Mouse (Mus musculus) hindbrain, embryonic 13.5 days (tissue): ENCODE results near the gene Fntb. TPM values are rescaled to one million over a fixed set of nuclear protein-coding genes. Genes with fewer than 3 reads are reported as not detected.

Experiments
- ATAC-seq: fragments of 200-750 bp; cut with Nextera tagmentation; 2 replicates; pipeline ENCODE4 v1.8.0; 2017; ENCODE audit warnings: moderate TSS enrichment; ENCODE audit not compliant: low FRiP score
- H3K27ac ChIP-seq: fragments of 300-500 bp; sonication (generic); 2 replicates; pipeline ENCODE4 v1.5.1; 2015; ENCODE audit warnings: inconsistent platforms, mild to moderate bottlenecking, moderate library complexity
- H3K27me3 ChIP-seq: fragments of 300-500 bp; sonication (generic); 2 replicates; pipeline ENCODE4 v1.6.1; 2015; ENCODE audit warnings: mild to moderate bottlenecking, inconsistent platforms
- H3K36me3 ChIP-seq: fragments of 300-500 bp; sonication (generic); 2 replicates; pipeline ENCODE4 v1.6.1; 2015; ENCODE audit warnings: mild to moderate bottlenecking, inconsistent platforms
- H3K4me1 ChIP-seq: fragments of 300-500 bp; sonication (generic); replicated peaks from 2 replicates; pipeline ENCODE4 v1.6.1; 2015; ENCODE audit warnings: inconsistent platforms
- H3K4me2 ChIP-seq: fragments of 300-500 bp; sonication (generic); 2 replicates; pipeline ENCODE4 v1.6.1; 2015; ENCODE audit warnings: inconsistent platforms, mild to moderate bottlenecking, moderate library complexity
- H3K4me3 ChIP-seq: fragments of 300-500 bp; sonication (generic); 2 replicates; pipeline ENCODE4 v1.5.1; 2015; ENCODE audit warnings: mild to moderate bottlenecking, inconsistent platforms
- H3K9ac ChIP-seq: fragments of 300-500 bp; sonication (generic); 2 replicates; pipeline ENCODE4 v1.6.1; 2015; ENCODE audit warnings: mild to moderate bottlenecking, inconsistent platforms
- H3K9me3 ChIP-seq: fragments of 300-500 bp; sonication (generic); 2 replicates; pipeline ENCODE4 v1.6.1; 2016; ENCODE audit warnings: inconsistent platforms
- WGBS: fragments of 180-500 bp; shearing (Covaris S2); methylation state at CpG from one replicate; pipeline ENCODE4 v1.1.7; 2015; 5-methylcytosine and 5-hydroxymethylcytosine counted together
- polyA plus RNA-seq: library from polyadenylated mRNA; unstranded; fragments of >200 nt; fragmentation: Nextera tagmentation; extraction: Ambion mirVana; gene quantifications from 2 replicates; pipeline ENCODE4 v1.2.1, GENCODE M21; 2015

Fntb gene
- polyA plus RNA-seq, 1 experiment from 2014 or later: 33.3 TPM

DNA sequence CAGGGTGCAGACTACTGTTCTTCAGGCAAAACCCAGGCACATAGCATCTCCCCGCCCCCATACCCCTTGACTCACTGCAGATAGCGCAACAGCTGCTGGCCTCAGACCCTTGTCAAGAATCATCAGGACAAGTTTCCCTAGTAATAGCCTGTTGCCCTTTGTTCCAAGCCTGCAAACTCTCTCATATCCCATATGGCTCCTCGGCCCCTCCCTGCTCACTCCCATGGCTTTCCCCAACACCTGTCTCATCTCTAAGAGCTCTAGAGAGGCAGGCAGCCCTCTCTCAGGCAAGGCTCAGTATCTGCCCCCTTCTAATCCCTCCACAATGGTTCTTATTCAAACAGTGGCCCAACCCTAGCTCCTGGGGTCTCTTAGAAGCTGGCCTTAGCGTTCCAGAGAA lies 55.2 kb downstream of the Fntb start:
- Histone ChIP-seq H3K4me3 (peak overlapping the region; percentile 72), H3K36me3 (no peaks in the 10 kb centered on the region), H3K27ac (no peak overlapping the region; the same call in 1 of the 2 replicates), H3K9me3 (no peaks in the 10 kb centered on the region), H3K4me1 (peaks cover 52% of the 10 kb centered on the region), H3K4me2 (peak overlapping the region; percentile 72), H3K9ac (peak overlapping the region; percentile 93), H3K27me3 (peaks cover 30% of the 10 kb centered on the region)
- ATAC-seq: no peak
- 55% methylated on average over 4 of the region's 4 CpGs for WGBS

DNA sequence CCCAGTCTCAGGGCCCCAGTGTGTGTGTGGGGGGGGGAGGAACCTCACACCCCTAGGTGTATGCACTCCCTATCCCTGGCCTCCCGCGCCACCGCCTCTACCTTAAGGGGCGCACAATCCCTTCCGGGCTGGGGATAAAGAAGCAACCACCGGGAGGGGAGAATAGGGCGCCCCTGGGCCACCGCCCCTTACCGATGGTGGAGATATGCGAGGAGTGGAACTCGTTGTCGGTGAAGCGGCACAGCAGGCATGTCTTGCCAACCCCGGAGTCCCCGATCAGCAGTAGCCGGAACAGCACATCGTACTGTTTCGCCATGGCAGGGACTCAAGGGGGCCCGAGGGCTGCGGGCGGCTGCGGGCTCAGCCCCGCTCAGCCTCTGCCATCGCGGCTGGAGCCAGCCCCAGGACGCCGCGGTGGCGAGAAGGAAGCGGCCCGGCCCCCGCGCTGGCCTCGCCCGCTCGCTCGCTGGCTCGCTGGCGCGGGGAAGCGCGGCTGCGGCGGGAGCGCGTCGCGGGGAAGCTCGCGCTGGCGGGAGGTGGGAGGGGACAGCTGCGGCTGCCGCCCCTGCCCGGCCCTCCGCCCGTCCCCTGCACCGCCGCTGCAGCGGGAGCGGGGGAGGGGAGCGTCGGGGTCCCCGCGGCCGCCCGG lies 56.7 kb downstream of the Fntb start:
- Histone ChIP-seq H3K4me1 (peaks cover 49% of the 10 kb centered on the region), H3K4me3 (peak overlapping the region; percentile 72), H3K9me3 (no peaks in the 10 kb centered on the region), H3K27ac (peak overlapping the region; percentile 90), H3K27me3 (peaks cover 30% of the 10 kb centered on the region), H3K9ac (peak overlapping the region; percentile 93), H3K36me3 (no peaks in the 10 kb centered on the region), H3K4me2 (peak overlapping the region; percentile 72)
- peak; percentile 76 for ATAC-seq
- under 1% methylated on average over 57 of the region's 66 CpGs for WGBS

DNA sequence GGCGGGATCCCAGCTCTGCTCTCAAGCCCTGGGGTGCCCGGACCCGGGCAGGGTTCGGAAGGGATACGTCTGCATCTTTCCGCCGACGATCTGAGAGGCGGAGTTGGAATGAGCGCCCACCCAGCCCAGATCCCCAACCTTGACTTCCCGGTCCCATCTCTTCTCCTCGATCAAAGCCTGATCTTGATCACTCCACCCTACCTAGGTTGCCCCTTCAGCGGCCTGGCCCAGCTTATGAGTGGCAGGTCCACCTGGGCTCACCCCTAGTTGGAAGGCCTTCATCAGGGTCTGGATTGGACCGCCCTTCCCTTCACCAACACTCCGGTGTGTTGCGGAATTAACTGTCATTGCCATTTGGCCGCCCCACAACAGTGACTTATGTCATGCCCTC lies 57.3 kb downstream of the Fntb start, which contains the start of gene Rab15:
Rab15 (minus strand) TSS at position 258 of the 391 bp plus-strand sequence.
- Histone ChIP-seq H3K27ac (peak within 1 kb of the TSS; percentile 90), H3K9me3 (no peaks in the 10 kb centered on the region), H3K4me3 (peak within 1 kb of the TSS; percentile 72), H3K27me3 (peaks cover 30% of the 10 kb centered on the region), H3K4me1 (peaks cover 44% of the 10 kb centered on the region), H3K9ac (peak within 1 kb of the TSS; percentile 93), H3K4me2 (peak within 1 kb of the TSS; percentile 72), H3K36me3 (no peaks in the 10 kb centered on the region)
- no peak; the same call in none of the 2 replicates for ATAC-seq
- WGBS: 3% methylated on average over 16 of the region's 17 CpGs

DNA sequence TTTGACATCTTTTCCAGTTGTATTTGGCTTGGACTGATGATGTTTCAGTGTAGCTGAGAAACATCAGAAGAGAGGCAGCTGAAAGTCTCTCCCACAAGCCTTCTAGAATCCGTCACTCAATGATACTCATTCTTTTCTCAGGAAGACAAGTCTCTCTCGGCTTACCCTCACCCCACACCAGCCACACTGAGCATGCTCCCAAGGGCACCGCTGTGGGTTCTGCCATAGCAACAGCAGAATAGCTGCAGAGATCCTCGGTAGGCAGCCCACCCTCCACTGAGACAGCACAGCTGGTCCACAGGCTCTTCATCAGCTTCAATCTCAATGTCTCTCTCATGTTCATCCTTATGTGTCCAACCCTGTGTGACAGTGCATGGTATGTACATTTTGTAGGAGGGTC lies 59.9 kb downstream of the Fntb start:
- H3K4me3 ChIP-seq: no peak overlapping the region
- H3K36me3 ChIP-seq: no peaks in the 10 kb centered on the region
- no peak overlapping the region for H3K9ac ChIP-seq
- no peak overlapping the region for H3K27ac ChIP-seq
- peaks cover 20% of the 10 kb centered on the region for H3K4me1 ChIP-seq
- H3K9me3 ChIP-seq: no peaks in the 10 kb centered on the region
- ATAC-seq: no peak
- 59% methylated on average over 4 of the region's 4 CpGs for WGBS
- H3K4me2 ChIP-seq: no peak overlapping the region
- H3K27me3 ChIP-seq: peaks cover 26% of the 10 kb centered on the region

DNA sequence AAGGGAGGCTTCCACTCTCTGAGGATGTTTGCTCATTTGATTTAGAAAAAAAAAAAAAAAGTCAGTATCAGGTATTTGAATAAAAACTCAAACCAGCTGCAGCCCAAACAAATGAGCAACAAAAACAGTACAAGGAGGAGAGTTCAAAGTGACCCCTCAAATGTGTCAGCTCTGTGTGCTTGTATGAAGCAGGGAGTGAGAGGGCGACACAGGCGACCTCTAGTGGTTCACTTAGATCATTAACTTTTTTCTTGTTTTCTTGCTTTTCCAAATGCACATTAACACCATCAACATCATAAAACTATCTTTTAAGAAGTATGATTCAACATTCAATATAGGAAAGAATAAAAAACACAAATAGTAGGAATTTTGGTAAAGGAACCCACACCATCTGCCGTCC lies 67.3 kb downstream of the Fntb start:
- H3K27ac ChIP-seq: no peak overlapping the region
- 10% methylated on average over 3 of the region's 3 CpGs for WGBS
- no peaks in the 10 kb centered on the region for H3K9me3 ChIP-seq
- no peak overlapping the region for H3K9ac ChIP-seq
- H3K4me2 ChIP-seq: no peak overlapping the region
- no peak for ATAC-seq
- peaks cover 11% of the 10 kb centered on the region; the same call in 1 of the 2 replicates for H3K27me3 ChIP-seq
- no peaks in the 10 kb centered on the region for H3K4me1 ChIP-seq
- no peaks in the 10 kb centered on the region for H3K36me3 ChIP-seq
- no peak overlapping the region for H3K4me3 ChIP-seq

DNA sequence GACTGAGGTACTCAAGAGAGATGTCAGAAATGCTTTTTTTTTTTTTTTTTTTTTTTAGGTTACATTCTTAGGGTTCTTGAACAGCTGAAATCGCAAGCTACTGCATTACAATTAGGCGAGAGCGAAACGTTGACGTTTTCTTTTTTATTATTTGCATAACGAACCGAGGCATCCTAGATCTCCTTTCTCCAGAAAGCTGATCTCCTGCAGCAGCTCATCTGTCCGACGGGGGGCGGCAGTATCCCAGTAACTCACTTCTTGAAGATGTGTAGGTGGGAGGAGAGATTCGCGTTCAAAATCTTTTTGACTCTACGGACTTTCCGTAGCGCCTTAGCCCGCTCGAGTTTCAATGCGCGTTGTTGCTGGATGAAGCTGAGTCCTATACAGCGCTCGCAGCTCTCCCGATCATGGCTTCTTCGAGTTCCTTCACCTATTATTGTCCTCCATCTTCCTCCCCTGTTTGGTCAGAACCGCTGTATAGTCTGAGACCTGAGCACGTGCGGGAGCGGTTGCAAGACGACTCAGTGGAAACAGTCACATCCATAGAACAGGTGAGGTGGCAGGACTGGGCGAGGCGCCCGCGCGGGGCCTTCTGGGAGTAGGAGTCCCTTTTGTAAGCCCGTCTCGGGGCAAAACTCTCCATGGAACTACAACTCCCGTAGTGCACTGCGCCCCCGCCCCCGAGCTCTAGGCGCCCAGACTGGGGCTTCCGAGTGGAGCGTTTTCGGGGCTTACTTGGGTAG lies 71.9 kb downstream of the Fntb start:
- Histone ChIP-seq H3K9me3 (no peaks in the 10 kb centered on the region), H3K27ac (peak overlapping the region; percentile 85), H3K4me1 (peaks cover 12% of the 10 kb centered on the region), H3K4me2 (peak overlapping the region; percentile 70), H3K9ac (peak overlapping the region; percentile 79), H3K27me3 (peaks cover 11% of the 10 kb centered on the region; the same call in 1 of the 2 replicates), H3K4me3 (peak overlapping the region; percentile 62), H3K36me3 (peaks cover 2% of the 10 kb centered on the region; the same call in 1 of the 2 replicates)
- WGBS: under 1% methylated on average over 43 of the region's 43 CpGs
- ATAC-seq: peak; percentile 99

DNA sequence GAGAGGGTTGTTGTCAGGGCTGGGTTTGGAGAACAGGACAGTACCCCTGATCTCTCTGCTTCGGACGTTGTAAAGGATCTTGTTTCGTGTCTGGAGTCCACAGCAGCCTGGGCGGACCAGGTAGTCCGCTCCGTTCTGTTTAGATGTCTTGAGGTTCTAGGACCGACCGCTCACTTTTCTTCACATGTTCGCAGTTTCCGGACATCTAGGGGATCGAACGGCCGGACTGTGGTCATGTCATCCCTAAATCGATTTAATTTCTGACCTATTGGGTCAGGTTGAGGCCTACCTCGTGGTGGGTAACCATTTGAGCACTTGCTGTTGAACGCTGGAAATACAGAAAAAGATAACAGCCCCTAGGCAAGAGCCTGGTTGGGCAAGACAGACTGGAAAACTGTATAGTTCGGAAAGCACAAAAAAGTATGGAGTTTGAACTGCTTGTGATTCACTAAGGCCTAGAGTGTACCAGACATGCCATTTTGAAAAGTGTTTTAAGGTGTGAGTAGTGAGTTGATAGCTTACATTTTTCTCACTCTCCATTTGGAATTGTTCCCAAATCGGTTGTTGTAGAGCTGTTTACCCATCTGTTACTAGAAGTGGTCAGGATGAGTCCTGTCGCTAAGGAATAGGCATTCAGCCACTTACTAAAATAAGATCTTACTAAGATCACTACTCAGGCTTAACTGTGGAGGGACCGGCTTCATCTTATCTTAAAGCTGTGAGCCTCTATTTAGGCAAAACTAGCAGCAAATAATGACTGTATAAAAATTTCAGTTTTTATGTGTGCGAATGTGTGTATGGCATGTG lies 72.7 kb downstream of the Fntb start:
- WGBS: 13% methylated on average over 21 of the region's 21 CpGs
- no peak for ATAC-seq
- Histone ChIP-seq H3K9ac (peak overlapping the region; percentile 79), H3K4me1 (peaks cover 12% of the 10 kb centered on the region), H3K27me3 (peaks cover 11% of the 10 kb centered on the region; the same call in 1 of the 2 replicates), H3K9me3 (no peaks in the 10 kb centered on the region), H3K36me3 (peaks cover 2% of the 10 kb centered on the region; the same call in 1 of the 2 replicates), H3K4me3 (peak overlapping the region; percentile 62), H3K27ac (peak overlapping the region; percentile 85), H3K4me2 (peak overlapping the region; percentile 70)

DNA sequence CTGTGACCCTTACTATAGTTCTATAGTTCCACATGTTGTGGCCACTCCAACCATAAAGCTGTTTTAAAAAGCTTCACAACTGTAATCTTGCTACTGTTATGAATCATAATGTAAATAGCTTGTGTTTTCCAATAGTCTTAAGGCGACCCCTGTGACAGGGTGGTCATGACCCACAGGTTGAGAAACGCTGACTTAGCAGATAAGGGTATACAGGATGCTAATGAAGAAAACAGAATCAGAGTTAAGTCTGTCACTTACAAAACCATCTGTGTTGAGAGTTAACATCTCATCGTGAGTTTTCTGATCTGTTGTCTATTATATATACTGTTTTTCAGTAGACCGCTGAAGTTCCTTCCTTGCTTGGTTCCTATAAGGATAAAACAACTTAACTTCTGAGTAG lies 73.9 kb downstream of the Fntb start:
- Histone ChIP-seq H3K27me3 (0 out of 2 replicates have a peak, but pooled peaks cover 5% of the 10 kb centered on the region), H3K4me1 (peaks cover 12% of the 10 kb centered on the region), H3K4me3 (no peak overlapping the region), H3K9ac (no peak overlapping the region), H3K36me3 (peaks cover 2% of the 10 kb centered on the region; the same call in 1 of the 2 replicates), H3K9me3 (no peaks in the 10 kb centered on the region), H3K4me2 (no peak overlapping the region), H3K27ac (no peak overlapping the region)
- WGBS: 95% methylated on average over 4 of the region's 4 CpGs
- ATAC-seq: no peak

DNA sequence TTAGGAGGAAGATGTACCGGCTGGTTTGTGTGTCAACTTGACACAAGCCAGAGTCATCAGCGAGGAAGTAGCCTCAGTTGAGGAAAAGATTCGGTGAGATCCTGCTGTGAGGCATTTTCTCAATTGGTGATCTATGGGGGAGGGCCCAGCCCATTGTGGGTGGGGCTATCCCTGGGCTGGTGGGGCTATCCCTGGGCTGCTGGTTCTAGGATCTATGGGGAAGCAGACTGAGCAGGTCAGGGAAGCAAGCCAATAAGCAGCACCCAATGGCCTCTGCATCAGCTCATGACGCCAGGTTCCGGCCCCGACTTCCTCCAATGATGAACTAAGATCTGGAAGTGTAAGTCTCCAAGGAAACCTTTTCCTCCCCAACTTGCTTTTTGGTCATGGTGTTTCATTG lies 74.7 kb downstream of the Fntb start:
- WGBS: 86% methylated on average over 6 of the region's 6 CpGs
- H3K36me3 ChIP-seq: peaks cover 2% of the 10 kb centered on the region; the same call in 1 of the 2 replicates
- H3K4me1 ChIP-seq: peaks cover 12% of the 10 kb centered on the region
- ATAC-seq: no peak
- H3K27me3 ChIP-seq: 0 out of 2 replicates have a peak, but pooled peaks cover 5% of the 10 kb centered on the region
- no peaks in the 10 kb centered on the region for H3K9me3 ChIP-seq
- H3K9ac ChIP-seq: no peak overlapping the region
- H3K4me3 ChIP-seq: no peak overlapping the region
- no peak overlapping the region for H3K27ac ChIP-seq
- H3K4me2 ChIP-seq: no peak overlapping the region

DNA sequence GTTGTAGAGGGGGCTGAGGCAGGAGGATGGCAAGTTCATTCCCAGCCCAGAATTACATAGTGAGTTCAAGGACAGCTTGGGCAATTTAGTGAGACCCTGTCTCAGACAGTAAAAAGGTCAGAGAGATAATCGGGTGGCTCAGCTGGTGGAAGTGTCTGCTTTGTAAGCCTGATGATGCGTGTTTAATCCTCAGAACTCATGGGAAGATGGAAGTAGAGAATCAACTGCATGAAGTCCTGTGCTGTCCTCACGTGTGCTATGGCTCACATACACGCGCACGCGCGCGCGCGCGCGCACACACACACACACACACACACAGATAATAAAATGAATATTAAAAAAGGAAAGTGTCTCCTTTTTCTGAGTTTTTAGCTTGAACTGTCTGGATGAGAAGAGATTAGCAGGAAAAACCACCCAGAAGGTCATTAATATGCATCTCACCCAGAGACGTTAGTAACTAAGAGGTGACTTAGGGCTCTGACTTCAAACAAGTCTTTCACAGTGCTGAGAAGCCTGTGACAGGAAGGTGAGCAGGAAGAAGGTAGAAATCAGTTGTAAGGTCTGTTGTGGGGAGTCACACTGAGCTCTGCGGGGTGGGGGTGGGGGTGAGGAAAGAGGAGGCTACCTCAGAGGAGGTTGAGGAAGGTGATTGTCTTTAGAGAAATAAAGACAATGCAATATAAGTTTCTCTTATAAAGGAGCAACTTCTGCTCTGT lies 79.1 kb downstream of the Fntb start:
- Histone ChIP-seq H3K9me3 (no peaks in the 10 kb centered on the region), H3K9ac (no peak overlapping the region), H3K4me1 (no peaks in the 10 kb centered on the region), H3K4me3 (no peak overlapping the region), H3K4me2 (no peak overlapping the region), H3K27ac (no peak overlapping the region), H3K27me3 (no peaks in the 10 kb centered on the region), H3K36me3 (peaks cover 2% of the 10 kb centered on the region; the same call in 1 of the 2 replicates)
- ATAC-seq: no peak
- 90% methylated on average over 15 of the region's 15 CpGs for WGBS

DNA sequence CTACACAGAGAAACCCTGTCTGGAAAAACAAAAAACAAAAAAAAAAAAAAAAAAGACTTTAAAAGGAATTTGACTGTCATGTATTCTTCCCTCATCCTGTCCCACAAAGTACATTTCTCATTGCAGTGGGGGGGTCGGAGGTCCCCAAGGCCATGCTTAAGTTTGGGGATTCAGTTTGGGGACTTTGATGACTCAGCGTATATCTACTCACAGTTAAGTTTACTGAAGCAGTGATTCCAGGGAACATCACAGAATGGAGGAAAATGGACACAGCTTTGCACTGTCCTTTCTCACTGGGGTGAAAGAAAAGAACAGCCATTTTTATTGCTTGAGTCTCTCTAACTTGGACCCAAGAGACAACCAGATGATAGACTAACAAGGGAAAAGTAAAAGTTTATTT lies 87.0 kb downstream of the Fntb start:
- Histone ChIP-seq H3K4me3 (no peak overlapping the region), H3K36me3 (no peaks in the 10 kb centered on the region), H3K4me2 (no peak overlapping the region), H3K9ac (no peak overlapping the region), H3K27me3 (no peaks in the 10 kb centered on the region), H3K4me1 (peaks cover 10% of the 10 kb centered on the region; the same call in 1 of the 2 replicates), H3K27ac (no peak overlapping the region), H3K9me3 (no peaks in the 10 kb centered on the region)
- ATAC-seq: no peak
- WGBS: 97% methylated on average over 2 of the region's 2 CpGs
